Mouse (Mus musculus): ENCODE data around the gene Angptl8. TPM values are rescaled to one million over a fixed set of nuclear protein-coding genes. Genes with fewer than 3 reads are reported as not detected.

Angptl8 gene
- polyA plus RNA-seq, 1 experiment from 2014 or later: 2.3 TPM

DNA sequence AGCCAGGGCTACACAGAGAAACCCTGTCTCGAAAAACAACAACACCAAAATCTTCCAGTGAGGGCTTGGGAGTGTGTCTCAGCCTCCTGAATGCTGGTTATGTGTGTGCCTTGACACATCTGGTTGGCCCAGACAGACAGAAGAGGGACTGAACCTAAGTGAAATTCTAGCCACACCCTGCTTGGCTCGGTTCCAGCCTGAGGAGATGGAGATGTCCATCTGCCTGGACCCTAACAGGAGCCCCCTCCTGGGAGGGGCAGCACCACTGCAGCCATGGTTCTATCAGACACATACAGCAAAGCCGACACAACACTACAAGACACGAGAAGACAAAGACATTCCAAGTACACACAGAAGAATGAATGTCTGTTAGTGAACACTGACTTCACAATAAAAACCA, 17.2 kb upstream of the Angptl8 start:
- Histone ChIP-seq H3K4me2 (no peak overlapping the region), H3K9me3 (no peaks in the 10 kb centered on the region), H3K9ac (no peak overlapping the region), H3K27me3 (no peaks in the 10 kb centered on the region), H3K27ac (no peak overlapping the region), H3K36me3 (peaks cover 71% of the 10 kb centered on the region), H3K4me1 (no peaks in the 10 kb centered on the region), H3K4me3 (no peak overlapping the region)
- 71% methylated on average over 4 of the region's 4 CpGs for WGBS
- ATAC-seq (ENCODE audit: borderline replicate concordance, extremely low read depth, low FRiP score, low TSS enrichment): no peak

GRCm38 (mm10) chr9:21818561-21818960, 16.7 kb upstream of the Angptl8 start:
- no peak overlapping the region for H3K4me2 ChIP-seq
- no peaks in the 10 kb centered on the region for H3K27me3 ChIP-seq

DNA sequence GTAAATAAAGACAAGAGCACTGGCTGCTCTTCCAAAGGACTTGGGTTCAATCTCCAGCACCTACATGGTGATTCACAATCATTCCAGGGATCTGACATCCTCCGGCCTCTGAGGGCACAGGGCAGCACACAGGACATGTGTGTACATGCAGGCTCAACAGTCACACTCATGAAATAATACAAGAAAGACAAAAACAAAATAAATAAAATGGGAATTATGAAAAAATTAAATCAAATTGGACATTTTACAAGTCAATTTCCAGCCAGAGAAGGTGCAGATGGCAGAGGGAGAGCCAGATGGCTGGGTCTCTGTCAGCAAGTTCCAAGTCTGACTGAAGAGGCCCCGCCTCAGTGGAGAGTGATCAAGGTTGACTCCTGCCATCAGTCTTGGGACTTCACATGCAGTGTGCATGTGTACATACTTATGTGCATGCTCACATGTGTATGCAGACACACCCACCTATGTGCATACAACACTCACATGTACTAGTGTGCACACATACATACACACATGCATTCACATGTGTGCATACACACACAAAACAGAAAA, 16.1 kb upstream of the Angptl8 start:
- H3K4me2 ChIP-seq: no peak overlapping the region
- H3K4me1 ChIP-seq: no peaks in the 10 kb centered on the region
- no peak overlapping the region for H3K9ac ChIP-seq
- no peaks in the 10 kb centered on the region for H3K9me3 ChIP-seq
- 96% methylated on average over 2 of the region's 2 CpGs for WGBS
- H3K4me3 ChIP-seq: no peak overlapping the region
- H3K36me3 ChIP-seq: peaks cover 62% of the 10 kb centered on the region
- H3K27ac ChIP-seq: no peak overlapping the region
- ATAC-seq (ENCODE audit: borderline replicate concordance, extremely low read depth, low FRiP score, low TSS enrichment): no peak
- no peaks in the 10 kb centered on the region for H3K27me3 ChIP-seq

More at GRCm38 (mm10) chr9:21818561-21818960, 16.7 kb upstream of the Angptl8 start:
- Histone ChIP-seq H3K9me3 (no peaks in the 10 kb centered on the region), H3K4me1 (no peaks in the 10 kb centered on the region), H3K9ac (no peak overlapping the region), H3K4me3 (no peak overlapping the region), H3K27ac (no peak overlapping the region), H3K36me3 (peaks cover 67% of the 10 kb centered on the region)
- ATAC-seq (ENCODE audit: borderline replicate concordance, extremely low read depth, low FRiP score, low TSS enrichment): no peak
- 92% methylated on average over 6 of the region's 6 CpGs for WGBS

DNA sequence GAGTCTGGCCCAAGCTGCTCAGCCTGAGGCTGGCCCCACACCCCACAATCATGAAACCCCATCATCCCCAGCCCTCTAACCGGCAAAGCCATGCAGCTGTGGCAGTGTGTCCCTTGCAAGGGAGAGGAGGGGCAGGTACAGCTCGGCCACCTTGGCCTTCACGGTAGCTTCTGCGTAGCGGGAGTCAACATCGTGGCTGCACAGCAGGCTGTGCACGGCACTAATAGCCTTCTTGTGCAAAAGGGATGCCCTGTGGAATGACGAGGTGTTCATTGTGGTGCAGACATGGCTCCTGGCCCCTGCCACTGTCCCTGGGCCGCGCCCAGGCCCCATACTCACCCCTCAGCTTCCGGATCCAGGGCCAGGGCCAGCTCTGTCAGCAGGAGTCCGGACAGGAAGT, 15.1 kb upstream of the Angptl8 start:
- Histone ChIP-seq H3K27me3 (no peaks in the 10 kb centered on the region), H3K9ac (no peak overlapping the region), H3K27ac (no peak overlapping the region), H3K9me3 (no peaks in the 10 kb centered on the region), H3K4me3 (no peak overlapping the region), H3K4me1 (no peaks in the 10 kb centered on the region), H3K4me2 (no peak overlapping the region), H3K36me3 (peaks cover 54% of the 10 kb centered on the region)
- WGBS: 83% methylated on average over 12 of the region's 12 CpGs
- no peak for ATAC-seq (ENCODE audit: borderline replicate concordance, extremely low read depth, low FRiP score, low TSS enrichment)

DNA sequence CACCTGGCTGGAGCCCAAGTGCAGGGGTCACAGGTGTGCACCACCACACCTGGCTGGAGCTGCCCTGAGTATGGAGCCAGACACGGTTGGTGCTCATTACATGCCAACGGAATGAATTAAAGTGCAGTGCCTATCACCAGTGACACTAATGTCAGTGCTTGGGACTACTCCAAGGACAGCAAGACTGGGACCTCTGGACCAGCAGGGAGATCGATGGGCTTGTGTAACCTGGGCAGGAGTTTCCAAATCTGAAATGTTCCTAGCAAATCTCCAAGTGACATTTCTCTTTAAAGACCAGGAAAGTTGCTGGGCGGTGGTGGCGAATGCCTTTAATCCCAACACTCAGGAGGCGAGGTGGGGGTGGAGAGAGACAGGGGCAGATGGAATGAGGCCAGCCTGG, 12.6 kb upstream of the Angptl8 start:
- no peaks in the 10 kb centered on the region for H3K27me3 ChIP-seq
- H3K4me1 ChIP-seq: no peaks in the 10 kb centered on the region
- 81% methylated on average over 6 of the region's 6 CpGs for WGBS
- H3K27ac ChIP-seq: no peak overlapping the region
- H3K36me3 ChIP-seq: peaks cover 40% of the 10 kb centered on the region
- H3K9me3 ChIP-seq: no peaks in the 10 kb centered on the region
- no peak overlapping the region for H3K4me3 ChIP-seq
- no peak for ATAC-seq (ENCODE audit: borderline replicate concordance, extremely low read depth, low FRiP score, low TSS enrichment)
- no peak overlapping the region for H3K4me2 ChIP-seq
- H3K9ac ChIP-seq: no peak overlapping the region

- peaks cover 41% of the 10 kb centered on the region for H3K36me3 ChIP-seq
- no peak overlapping the region for H3K9ac ChIP-seq
- no peaks in the 10 kb centered on the region for H3K4me1 ChIP-seq
- no peak overlapping the region for H3K4me2 ChIP-seq
- no peaks in the 10 kb centered on the region for H3K27me3 ChIP-seq
- ATAC-seq (ENCODE audit: borderline replicate concordance, extremely low read depth, low FRiP score, low TSS enrichment): no peak
- no peak overlapping the region for H3K27ac ChIP-seq
- H3K4me3 ChIP-seq: no peak overlapping the region
- H3K9me3 ChIP-seq: no peaks in the 10 kb centered on the region
- WGBS: 54% methylated on average over 4 of the region's 4 CpGs
These were observed 11.4 kb upstream of the Angptl8 start for GRCm38 (mm10) chr9:21823957-21824356.

DNA sequence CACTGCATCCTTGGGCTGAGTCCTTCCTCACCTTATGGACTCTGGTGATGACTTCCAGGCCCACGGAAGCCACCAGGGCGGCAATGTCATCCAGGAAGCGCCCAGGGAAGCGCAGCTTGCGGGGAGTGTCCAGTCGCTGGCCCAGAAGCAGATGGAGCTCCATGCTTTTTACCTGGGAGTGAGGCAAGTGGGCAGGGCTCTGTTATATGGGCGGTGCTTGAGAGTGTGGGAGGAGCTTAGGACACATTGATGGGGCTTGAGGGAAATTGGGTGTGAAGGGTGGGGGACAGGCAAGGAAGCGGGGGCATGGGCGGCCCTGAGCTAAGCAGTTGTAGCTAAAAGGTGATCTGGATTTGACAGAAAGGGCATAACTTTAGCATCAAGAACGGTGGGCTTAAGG, 10.9 kb upstream of the Angptl8 start:
- no peak overlapping the region for H3K4me3 ChIP-seq
- H3K36me3 ChIP-seq: peaks cover 44% of the 10 kb centered on the region
- no peak overlapping the region for H3K9ac ChIP-seq
- WGBS: 67% methylated on average over 10 of the region's 10 CpGs
- no peaks in the 10 kb centered on the region for H3K27me3 ChIP-seq
- no peak overlapping the region for H3K4me2 ChIP-seq
- H3K27ac ChIP-seq: no peak overlapping the region
- no peaks in the 10 kb centered on the region for H3K4me1 ChIP-seq
- no peaks in the 10 kb centered on the region for H3K9me3 ChIP-seq
- no peak for ATAC-seq (ENCODE audit: borderline replicate concordance, extremely low read depth, low FRiP score, low TSS enrichment)

DNA sequence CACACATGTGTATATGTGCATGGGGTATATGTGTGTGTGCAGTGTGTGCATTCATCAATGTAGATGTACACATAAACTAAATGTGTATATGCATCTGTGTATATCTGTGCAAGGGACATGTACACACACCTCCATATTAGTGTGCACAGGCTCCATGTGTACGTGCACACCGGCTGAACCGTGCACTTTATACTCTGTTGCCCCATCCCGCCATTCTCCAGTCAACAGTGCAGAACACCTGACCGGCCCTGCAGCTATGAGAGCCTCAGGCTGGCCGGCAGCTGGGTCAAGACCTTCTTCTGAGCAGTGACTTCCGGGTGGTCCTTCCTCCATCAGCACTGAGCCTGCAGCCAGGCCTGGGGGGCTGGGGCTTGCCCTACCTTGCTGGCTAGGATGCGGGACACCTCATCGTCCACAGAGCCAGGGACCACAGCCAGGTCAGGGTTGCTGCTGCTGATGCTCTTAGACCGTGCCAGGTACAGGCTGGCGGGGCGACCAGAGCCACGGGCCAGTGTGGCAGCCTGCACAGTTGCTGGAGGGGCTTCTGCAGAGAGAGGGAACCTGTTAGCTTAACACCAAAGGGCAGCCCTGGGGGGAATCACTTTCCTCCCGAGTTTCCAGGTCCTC, 5.4 kb upstream of the Angptl8 start:
- no peaks in the 10 kb centered on the region for H3K27me3 ChIP-seq
- H3K4me2 ChIP-seq: no peak overlapping the region
- H3K9me3 ChIP-seq: no peaks in the 10 kb centered on the region
- H3K4me1 ChIP-seq: peaks cover 1% of the 10 kb centered on the region; the same call in 1 of the 2 replicates
- no peak overlapping the region for H3K9ac ChIP-seq
- WGBS: 82% methylated on average over 14 of the region's 14 CpGs
- H3K27ac ChIP-seq: no peak overlapping the region
- no peak for ATAC-seq (ENCODE audit: borderline replicate concordance, extremely low read depth, low FRiP score, low TSS enrichment)
- H3K4me3 ChIP-seq: no peak overlapping the region
- H3K36me3 ChIP-seq: peaks cover 55% of the 10 kb centered on the region

GRCm38 (mm10) chr9:21830461-21830850, 4.9 kb upstream of the Angptl8 start:
- WGBS: 76% methylated on average over 5 of the region's 5 CpGs
- H3K27me3 ChIP-seq: no peaks in the 10 kb centered on the region
- H3K27ac ChIP-seq: no peak overlapping the region
- no peak overlapping the region for H3K4me2 ChIP-seq
- H3K4me3 ChIP-seq: no peak overlapping the region
- no peak overlapping the region for H3K9ac ChIP-seq
- no peak for ATAC-seq (ENCODE audit: borderline replicate concordance, extremely low read depth, low FRiP score, low TSS enrichment)
- peaks cover 6% of the 10 kb centered on the region; the same call in 1 of the 2 replicates for H3K4me1 ChIP-seq
- peaks cover 59% of the 10 kb centered on the region for H3K36me3 ChIP-seq
- no peaks in the 10 kb centered on the region for H3K9me3 ChIP-seq

- H3K4me3 ChIP-seq: no peak overlapping the region
- no peaks in the 10 kb centered on the region for H3K9me3 ChIP-seq
- 73% methylated on average over 11 of the region's 11 CpGs for WGBS
- no peak overlapping the region for H3K27ac ChIP-seq
- H3K4me2 ChIP-seq: no peak overlapping the region
- ATAC-seq (ENCODE audit: borderline replicate concordance, extremely low read depth, low FRiP score, low TSS enrichment): no peak
- H3K27me3 ChIP-seq: no peaks in the 10 kb centered on the region
- H3K36me3 ChIP-seq: peaks cover 64% of the 10 kb centered on the region
- peaks cover 7% of the 10 kb centered on the region; the same call in 1 of the 2 replicates for H3K4me1 ChIP-seq
- no peak overlapping the region for H3K9ac ChIP-seq
These were observed 4.4 kb upstream of the Angptl8 start for GRCm38 (mm10) chr9:21830936-21831335.

GRCm38 (mm10) chr9:21831558-21832240, 3.6 kb upstream of the Angptl8 start:
- ATAC-seq (ENCODE audit: borderline replicate concordance, extremely low read depth, low FRiP score, low TSS enrichment): no peak
- H3K27ac ChIP-seq: no peak overlapping the region
- H3K27me3 ChIP-seq: no peaks in the 10 kb centered on the region
- H3K4me3 ChIP-seq: no peak overlapping the region
- WGBS: 87% methylated on average over 19 of the region's 20 CpGs
- H3K36me3 ChIP-seq: peaks cover 68% of the 10 kb centered on the region
- H3K9ac ChIP-seq: no peak overlapping the region
- H3K4me2 ChIP-seq: no peak overlapping the region
- H3K9me3 ChIP-seq: no peaks in the 10 kb centered on the region
- peaks cover 7% of the 10 kb centered on the region; the same call in 1 of the 2 replicates for H3K4me1 ChIP-seq

- peaks cover 65% of the 10 kb centered on the region for H3K36me3 ChIP-seq
- no peak overlapping the region for H3K27ac ChIP-seq
- H3K9ac ChIP-seq: no peak overlapping the region
- H3K4me1 ChIP-seq: peaks cover 20% of the 10 kb centered on the region
- H3K4me3 ChIP-seq: no peak overlapping the region
- H3K4me2 ChIP-seq: no peak overlapping the region
- H3K27me3 ChIP-seq: no peaks in the 10 kb centered on the region
- WGBS: 93% methylated on average over 2 of the region's 2 CpGs
- ATAC-seq (ENCODE audit: borderline replicate concordance, extremely low read depth, low FRiP score, low TSS enrichment): no peak
- H3K9me3 ChIP-seq: no peaks in the 10 kb centered on the region
These were observed 2.4 kb downstream of the Angptl8 start for GRCm38 (mm10) chr9:21837690-21838089.
